Mouse (Mus musculus) embryonic fibroblast, embryonic 13.5 days (primary cell): ENCODE data around the gene Rem1.

Source experiments
- CTCF ChIP-seq: IDR thresholded peaks from 2 replicates; pipeline ENCODE4 v1.5.1; 2011; ENCODE audit warnings: mild to moderate bottlenecking, control low read depth, low read length, moderate library complexity, borderline replicate concordance; ENCODE audit not compliant: insufficient read depth
- POLR2A ChIP-seq: IDR thresholded peaks from 2 replicates; pipeline ENCODE4 v1.6.1; 2011; ENCODE audit warnings: low read depth, mild to moderate bottlenecking, control low read depth, low read length, moderate library complexity

DNA sequence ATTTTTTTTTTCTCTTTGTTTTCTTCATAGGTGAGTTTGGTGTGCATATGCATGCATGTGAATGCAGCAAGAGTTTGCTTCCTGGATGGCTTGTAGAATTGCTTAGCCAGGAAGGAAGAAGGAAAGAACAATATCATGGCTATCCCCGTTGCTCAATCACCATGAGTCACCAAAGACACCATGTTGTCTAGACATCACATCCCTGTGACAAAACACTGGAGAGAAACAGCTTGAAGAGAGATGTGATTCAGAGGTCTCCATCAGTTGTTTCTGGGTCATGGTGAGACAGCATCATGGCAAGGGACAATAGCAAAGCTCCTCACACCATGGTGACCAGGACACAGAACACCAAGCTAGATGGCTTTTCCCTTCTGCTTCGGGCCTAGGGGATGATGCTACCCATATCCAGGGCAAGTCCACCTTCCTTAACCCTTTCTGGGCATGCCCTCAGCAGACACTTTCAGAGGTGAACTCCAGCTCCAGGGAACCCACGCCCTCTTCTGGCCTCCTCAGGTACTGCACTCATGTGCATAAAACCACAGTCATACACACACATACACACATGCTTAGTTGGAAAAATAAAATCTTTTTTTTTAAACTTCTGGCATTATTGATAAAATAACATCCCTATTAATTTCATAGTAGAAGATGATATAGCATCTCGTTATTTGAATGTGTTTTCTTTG is 25.3 kb upstream of the Rem1 start:
- TF ChIP-seq POLR2A (no peak), CTCF (no peak)
